Mouse (Mus musculus) heart, adult 11 months (tissue): Measurements from ENCODE around the gene Prelid1.

Experiments
- DNase-seq: peaks from one replicate; pipeline ENCODE4 v3.0.0; 2022

Gene Prelid1

DNA sequence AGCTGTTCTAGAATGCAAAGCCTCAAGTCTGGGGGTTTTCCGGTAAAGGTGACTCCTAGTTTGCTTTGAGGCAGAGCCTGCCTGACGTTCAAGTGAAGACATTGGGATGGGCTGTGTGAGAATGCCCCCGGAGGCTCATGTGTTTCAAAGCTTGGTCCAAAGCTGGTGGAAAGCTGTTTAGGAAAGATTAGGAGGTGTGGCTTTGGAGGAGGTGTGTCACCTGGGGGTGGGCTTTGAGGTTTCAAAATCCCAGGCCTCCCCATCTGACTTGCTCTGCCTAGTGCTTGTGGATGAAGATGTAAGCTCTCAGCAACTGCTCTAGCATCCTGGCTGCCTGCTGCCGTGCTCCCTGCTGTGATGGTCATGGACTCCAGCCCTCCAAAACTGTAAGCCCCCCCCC is 15.4 kb downstream of the Prelid1 start:
- DNase-seq: no peak

GRCm38 (mm10) chr13:55337341-55337975 is 17.2 kb downstream of the Prelid1 start:
- no peak for DNase-seq

DNA sequence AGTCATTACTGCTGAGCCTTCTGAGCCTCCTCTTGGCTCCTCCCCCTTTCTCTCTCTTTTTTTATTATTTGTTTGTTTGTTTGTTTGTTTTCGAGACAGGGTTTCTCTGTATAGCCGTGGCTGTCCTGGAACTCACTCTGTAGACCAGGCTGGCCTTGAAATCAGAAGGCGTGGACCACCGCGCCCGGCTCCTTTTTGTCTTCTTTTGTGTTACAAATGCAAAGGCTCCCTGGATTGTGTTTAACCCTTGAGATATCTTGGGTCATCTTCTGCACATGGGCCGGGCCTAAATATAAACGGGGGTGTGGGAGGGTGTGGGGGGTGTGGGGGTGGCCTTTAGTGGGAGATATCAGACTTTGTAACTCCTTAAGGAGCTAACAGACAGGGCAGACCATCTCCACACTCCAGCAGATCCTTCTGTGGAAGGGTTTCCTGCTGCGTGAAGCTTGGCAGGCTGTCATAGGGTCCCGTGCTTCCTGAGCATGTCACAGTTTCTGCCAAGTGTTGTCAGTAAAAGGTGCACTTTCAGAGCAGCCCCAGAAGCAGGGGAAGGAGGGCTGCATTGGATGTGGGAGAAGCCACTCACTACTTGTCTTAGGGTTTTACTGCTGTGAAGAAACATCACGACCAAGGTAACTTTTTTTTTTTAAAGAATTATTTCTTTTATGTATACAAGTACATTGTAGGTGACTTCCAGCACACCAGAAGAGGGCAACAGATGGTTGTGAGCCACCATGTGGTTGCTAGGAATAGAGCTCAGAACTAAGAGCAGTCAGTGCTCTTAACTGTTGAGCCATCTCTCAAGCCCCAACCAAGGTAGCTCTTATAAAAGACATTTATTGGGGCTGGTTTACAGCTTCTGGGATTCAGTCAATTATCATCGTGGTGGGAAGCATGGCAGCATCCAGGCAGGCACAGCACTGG is 18.1 kb downstream of the Prelid1 start:
- DNase-seq: no peak

- DNase-seq: no peak
Measured at GRCm38 (mm10) chr13:55339259-55339658, 19.0 kb downstream of the Prelid1 start.

DNA sequence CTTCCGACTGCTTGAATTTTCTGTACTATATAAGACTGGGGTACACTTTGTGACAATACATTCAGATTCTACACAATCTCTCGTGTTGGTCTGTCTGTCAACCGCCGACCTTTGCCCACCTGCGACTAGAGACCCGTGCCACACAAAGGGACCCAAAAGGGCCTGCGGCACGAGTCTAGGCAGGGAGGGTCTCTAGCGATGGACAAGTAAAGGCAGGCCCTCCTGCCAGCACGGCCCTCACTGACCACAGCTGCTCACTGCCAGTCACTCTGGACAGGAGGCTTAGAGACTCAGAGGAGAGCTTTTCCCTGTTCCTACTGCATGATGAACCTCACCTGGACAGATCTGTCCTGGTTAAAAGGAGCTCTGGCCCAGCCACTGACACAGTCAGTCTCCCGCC is 22.2 kb downstream of the Prelid1 start:
- no peak for DNase-seq

GRCm38 (mm10) chr13:55344286-55344685 is 24.0 kb downstream of the Prelid1 start:
- DNase-seq: no peak

DNA sequence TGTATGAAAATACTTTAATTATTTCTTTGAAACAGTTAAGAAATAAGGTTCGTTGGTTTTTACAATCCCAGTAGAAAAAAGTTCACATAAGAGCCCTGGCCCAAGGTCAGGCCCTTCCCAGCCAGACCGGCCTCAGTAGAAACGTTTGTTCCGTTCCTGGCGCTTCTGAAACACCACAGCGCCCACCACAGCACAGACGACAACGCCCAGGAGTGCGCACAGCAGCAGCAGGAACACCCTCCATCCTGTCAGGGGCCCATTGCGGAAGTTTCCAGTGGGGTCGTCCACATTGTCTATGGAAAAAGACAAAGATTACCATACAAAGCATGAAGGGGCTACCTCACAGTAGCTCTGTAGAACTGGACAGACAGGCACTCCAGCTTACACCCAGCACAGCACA is 26.4 kb downstream of the Prelid1 start:
- DNase-seq: no peak

GRCm38 (mm10) chr13:55361145-55361544 is 40.8 kb downstream of the Prelid1 start:
- no peak for DNase-seq

DNA sequence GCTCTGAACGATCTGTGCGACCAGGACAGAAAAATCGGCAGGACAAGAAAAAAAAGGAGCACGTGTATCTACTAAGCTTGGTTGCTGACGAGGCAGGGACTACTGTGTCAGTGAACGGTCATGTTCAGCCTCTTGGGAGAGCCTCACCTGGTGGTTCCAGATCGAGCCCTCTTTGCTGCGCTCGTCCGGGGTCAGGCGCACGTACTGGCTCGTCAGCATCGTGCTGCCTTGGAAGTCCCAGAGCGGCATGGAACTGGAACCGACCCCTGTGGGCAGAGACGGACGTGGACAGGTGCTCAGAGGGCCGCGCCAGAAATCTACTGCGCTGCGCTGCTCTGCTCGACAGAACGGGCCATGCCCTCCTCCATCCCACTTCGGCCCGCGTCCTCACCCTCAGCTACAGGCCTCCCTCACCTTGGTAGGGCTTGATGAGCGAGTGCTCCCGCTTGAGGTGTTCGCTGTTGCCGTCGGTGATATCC is 41.7 kb downstream of the Prelid1 start:
- DNase-seq: no peak

- peak; percentile 100 for DNase-seq
Measured at GRCm38 (mm10) chr13:55362453-55363060, 42.3 kb downstream of the Prelid1 start, which contains the start of gene Lman2. TSS of gene Lman2 (minus strand) at chr13:55362783.

DNA sequence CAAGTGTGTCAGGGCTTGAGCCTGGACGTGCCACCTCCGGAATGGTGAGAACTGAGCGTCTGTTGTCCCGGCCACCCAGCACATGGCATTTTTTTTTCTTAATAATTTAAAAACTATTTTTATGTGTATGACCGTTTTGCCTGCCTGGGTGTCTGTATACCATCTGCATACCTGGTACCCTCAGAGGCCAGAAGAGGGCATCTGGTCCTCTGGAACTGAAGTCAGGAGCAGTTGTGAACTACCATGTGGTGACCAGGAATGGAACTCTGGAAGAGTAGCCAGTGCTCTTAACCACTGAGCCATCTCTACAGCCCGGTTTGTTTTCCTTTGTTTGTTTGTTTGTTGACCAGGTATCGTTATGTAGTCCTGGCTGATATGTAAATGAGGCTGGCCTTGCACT is 48.1 kb downstream of the Prelid1 start:
- DNase-seq: no peak

DNA sequence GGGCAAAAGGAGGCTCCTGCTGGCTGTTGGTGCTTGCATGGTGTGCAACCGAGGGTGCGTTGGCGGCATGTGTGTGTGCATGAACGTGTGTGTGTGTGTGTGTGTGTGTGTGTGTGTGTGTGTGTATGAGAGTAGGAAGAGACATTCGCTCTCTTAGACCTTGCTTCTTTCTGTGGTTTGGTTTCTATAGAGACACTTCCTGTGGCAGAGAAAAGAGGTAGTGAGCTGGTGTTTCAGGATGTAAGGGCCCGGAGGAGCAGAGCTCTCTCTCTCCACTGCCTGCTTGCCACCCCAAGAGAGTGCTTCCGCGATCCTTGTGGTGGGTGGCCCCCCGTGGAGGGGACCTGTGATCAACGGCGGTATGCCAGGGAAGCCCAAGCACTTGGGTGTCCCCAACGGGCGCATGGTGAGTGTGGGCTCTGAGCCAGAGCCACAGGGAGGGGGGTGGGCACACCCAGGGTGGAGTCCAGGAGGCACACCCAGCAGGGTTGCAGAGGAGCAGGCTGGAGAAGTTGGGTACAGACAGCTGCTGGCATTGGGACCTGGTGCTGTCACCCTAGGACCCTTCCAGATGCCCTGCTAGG is 49.3 kb downstream of the Prelid1 start, which contains the start of gene Rgs14:
Rgs14 (plus strand) TSS at position 202 of the 584 bp plus-strand sequence.
- DNase-seq: peak; percentile 96

DNA sequence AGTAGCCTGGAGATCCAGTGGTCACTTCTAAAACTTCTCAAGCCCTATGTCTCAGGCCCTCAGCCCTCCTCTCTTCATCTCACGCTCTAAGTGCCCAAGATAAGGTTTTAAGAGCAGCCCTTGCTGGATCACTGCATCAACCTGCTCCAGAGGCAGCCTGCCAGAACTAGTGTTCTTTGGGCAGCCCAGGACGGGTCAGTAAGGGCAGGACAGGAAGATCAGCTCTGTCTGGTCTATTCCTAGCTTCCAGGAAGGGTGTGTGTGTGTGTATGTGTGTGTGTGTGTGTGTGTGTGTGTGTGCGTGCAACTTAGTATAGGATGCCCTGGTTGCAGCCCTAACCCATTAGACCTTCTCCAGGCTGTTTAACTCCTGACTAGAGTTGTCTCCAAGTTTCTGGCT is 49.9 kb downstream of the Prelid1 start:
- DNase-seq: peak; percentile 94

DNA sequence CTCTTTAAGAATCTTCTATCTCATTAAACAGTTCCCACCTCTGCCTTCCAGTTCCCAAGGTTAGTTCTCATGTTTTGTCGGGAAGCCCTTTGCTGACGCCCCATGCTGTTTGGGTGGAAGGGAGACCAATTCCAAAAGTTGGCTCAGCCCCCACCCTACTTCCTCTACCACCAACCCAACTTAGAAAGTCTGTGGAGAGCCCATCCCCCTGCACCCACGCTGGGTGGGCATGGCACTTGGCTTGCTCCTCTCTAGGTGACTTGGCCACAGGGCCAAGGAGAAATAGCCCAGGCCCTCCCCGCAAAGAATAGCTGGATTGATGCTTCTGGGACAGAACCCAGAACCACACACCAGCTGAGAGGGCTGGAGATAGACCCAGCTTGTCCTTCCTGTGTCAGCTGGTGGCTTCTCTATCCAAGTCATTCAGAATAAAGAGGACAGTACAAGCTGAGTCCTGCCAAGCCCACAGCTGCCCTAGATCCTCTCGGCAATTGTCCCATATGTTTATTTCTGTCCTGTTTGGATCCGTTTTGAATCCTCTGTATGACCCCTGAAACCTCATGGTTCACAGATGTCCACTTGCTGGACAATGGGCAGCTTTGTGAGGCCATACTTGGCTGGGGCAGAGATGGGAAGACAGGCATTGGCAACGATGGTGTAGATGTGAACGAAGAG is 50.8 kb downstream of the Prelid1 start:
- DNase-seq: peak; percentile 94

- no peak for DNase-seq
Measured at GRCm38 (mm10) chr13:55371740-55372139, 51.4 kb downstream of the Prelid1 start.

DNA sequence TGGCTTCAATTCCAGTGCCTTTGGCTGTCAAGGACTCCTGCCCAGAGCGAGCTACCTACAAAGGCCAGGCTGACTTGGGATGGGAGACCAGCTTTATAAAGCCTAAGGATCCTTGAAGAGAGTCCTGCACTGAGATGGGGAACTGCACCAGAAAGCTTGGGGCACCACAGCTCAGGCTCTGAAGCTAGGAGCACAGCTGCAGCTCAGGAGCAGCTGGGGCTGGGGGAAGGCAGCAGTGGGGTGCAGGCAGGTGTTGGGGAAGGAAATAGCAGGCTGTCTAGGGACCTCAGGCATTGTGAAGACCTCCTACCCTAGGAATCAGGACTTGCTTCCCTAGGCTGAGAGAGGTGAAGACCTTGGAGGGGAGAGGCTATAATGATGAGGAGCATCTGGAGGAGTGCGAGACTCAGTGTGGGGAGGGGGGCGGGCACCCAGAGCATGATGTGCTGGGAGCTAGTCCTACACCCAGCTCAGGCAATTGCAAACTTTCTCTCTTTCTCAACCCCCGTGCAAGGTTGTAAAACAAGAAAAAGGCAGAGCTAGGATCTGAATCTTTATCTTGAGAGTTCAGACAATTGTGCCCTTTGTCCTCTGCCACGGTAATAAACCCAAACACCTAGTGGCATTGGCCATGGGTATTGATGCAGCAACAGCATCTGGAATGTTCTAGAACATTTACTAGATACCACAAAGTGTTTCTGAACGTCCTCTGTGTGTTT is 54.1 kb downstream of the Prelid1 start:
- no peak for DNase-seq
